Mouse (Mus musculus): ENCODE measurements around the gene Vkorc1. TPM values are rescaled to one million over a fixed set of nuclear protein-coding genes. Genes with fewer than 3 reads are reported as not detected.

The Vkorc1 gene
- polyA plus RNA-seq, 1 experiment from 2014 or later, result 152 TPM

GRCm38 (mm10) chr7:127874812-127875626, 20.4 kb downstream of the Vkorc1 start:
- ATAC-seq (replicated peaks; ENCODE audit: low FRiP score), result peak; percentile 48
- H3K27me3 ChIP-seq, result no peaks in the 10 kb centered on the region
- WGBS, result 3% methylated on average over 20 of the region's 20 CpGs

GRCm38 (mm10) chr7:127870136-127870821, 25.1 kb downstream of the Vkorc1 start:
- Histone ChIP-seq H3K9me3 (replicated peaks) (no peaks in the 10 kb centered on the region), H3K36me3 (peaks cover 59% of the 10 kb centered on the region), H3K4me2 (no peak overlapping the region), H3K27me3 (no peaks in the 10 kb centered on the region), H3K4me1 (peaks cover 17% of the 10 kb centered on the region), H3K4me3 (replicated peaks) (no peak overlapping the region), H3K27ac (no peak overlapping the region), H3K9ac (no peak overlapping the region)
- WGBS, result 85% methylated on average over 5 of the region's 5 CpGs
- ATAC-seq (replicated peaks; ENCODE audit: low FRiP score), result no peak

More at GRCm38 (mm10) chr7:127874812-127875626, 20.4 kb downstream of the Vkorc1 start:
- Histone ChIP-seq H3K9ac (peak overlapping the region; percentile 100), H3K4me3 (replicated peaks) (peak overlapping the region; percentile 98), H3K9me3 (replicated peaks) (no peaks in the 10 kb centered on the region), H3K4me2 (peak overlapping the region; percentile 82), H3K36me3 (peaks cover 50% of the 10 kb centered on the region), H3K27ac (peak overlapping the region; percentile 100), H3K4me1 (peaks cover 29% of the 10 kb centered on the region)

- Histone ChIP-seq H3K9me3 (replicated peaks) (no peaks in the 10 kb centered on the region), H3K36me3 (peaks cover 68% of the 10 kb centered on the region), H3K4me1 (peaks cover 13% of the 10 kb centered on the region), H3K9ac (no peak overlapping the region), H3K4me2 (no peak overlapping the region), H3K27me3 (no peaks in the 10 kb centered on the region), H3K27ac (peak overlapping the region; percentile 18; the same call in 1 of the 2 replicates), H3K4me3 (replicated peaks) (no peak overlapping the region)
- WGBS, result 74% methylated on average over 3 of the region's 3 CpGs
- no peak for ATAC-seq (replicated peaks; ENCODE audit: low FRiP score)
Observed at GRCm38 (mm10) chr7:127869149-127869810, 26.1 kb downstream of the Vkorc1 start.

GRCm38 (mm10) chr7:127867641-127868040, 27.8 kb downstream of the Vkorc1 start:
- Histone ChIP-seq H3K4me1 (no peaks in the 10 kb centered on the region), H3K4me3 (replicated peaks) (no peak overlapping the region), H3K9me3 (replicated peaks) (no peaks in the 10 kb centered on the region), H3K27ac (no peak overlapping the region), H3K4me2 (no peak overlapping the region), H3K27me3 (no peaks in the 10 kb centered on the region), H3K9ac (no peak overlapping the region), H3K36me3 (peaks cover 61% of the 10 kb centered on the region)
- no peak for ATAC-seq (replicated peaks; ENCODE audit: low FRiP score)
- WGBS, result 96% methylated on average over 18 of the region's 18 CpGs

GRCm38 (mm10) chr7:127866434-127866833, 29.0 kb downstream of the Vkorc1 start:
- H3K9me3 ChIP-seq (replicated peaks), result no peaks in the 10 kb centered on the region
- H3K9ac ChIP-seq, result no peak overlapping the region
- H3K27ac ChIP-seq, result no peak overlapping the region
- H3K27me3 ChIP-seq, result no peaks in the 10 kb centered on the region
- H3K4me3 ChIP-seq (replicated peaks), result no peak overlapping the region
- no peaks in the 10 kb centered on the region for H3K4me1 ChIP-seq
- peaks cover 53% of the 10 kb centered on the region for H3K36me3 ChIP-seq
- 91% methylated on average over 11 of the region's 12 CpGs for WGBS
- H3K4me2 ChIP-seq, result no peak overlapping the region
- 0 out of 2 replicates have a peak, but pooled peaks have one; percentile 46 for ATAC-seq (replicated peaks; ENCODE audit: low FRiP score)

GRCm38 (mm10) chr7:127858258-127858657, 37.2 kb downstream of the Vkorc1 start:
- no peaks in the 10 kb centered on the region for H3K9me3 ChIP-seq (replicated peaks)
- no peaks in the 10 kb centered on the region for H3K27me3 ChIP-seq
- no peak overlapping the region for H3K4me2 ChIP-seq
- no peak overlapping the region for H3K27ac ChIP-seq
- WGBS, result 88% methylated on average over 6 of the region's 6 CpGs
- H3K9ac ChIP-seq, result no peak overlapping the region
- H3K36me3 ChIP-seq, result no peaks in the 10 kb centered on the region
- no peaks in the 10 kb centered on the region for H3K4me1 ChIP-seq
- no peak overlapping the region for H3K4me3 ChIP-seq (replicated peaks)
- ATAC-seq (replicated peaks; ENCODE audit: low FRiP score), result no peak

GRCm38 (mm10) chr7:127850906-127851305, 44.5 kb downstream of the Vkorc1 start:
- H3K4me1 ChIP-seq, result no peaks in the 10 kb centered on the region
- H3K27me3 ChIP-seq, result no peaks in the 10 kb centered on the region
- no peak overlapping the region for H3K4me3 ChIP-seq (replicated peaks)
- no peak for ATAC-seq (replicated peaks; ENCODE audit: low FRiP score)
- WGBS, result 47% methylated on average over 5 of the region's 5 CpGs
- no peak overlapping the region for H3K4me2 ChIP-seq
- no peak overlapping the region for H3K27ac ChIP-seq
- no peaks in the 10 kb centered on the region for H3K9me3 ChIP-seq (replicated peaks)
- H3K36me3 ChIP-seq, result peaks cover 26% of the 10 kb centered on the region
- H3K9ac ChIP-seq, result no peak overlapping the region

- ATAC-seq (replicated peaks; ENCODE audit: low FRiP score), result no peak
- no peak overlapping the region for H3K4me2 ChIP-seq
Observed at GRCm38 (mm10) chr7:127849973-127850875, 45.2 kb downstream of the Vkorc1 start.

More at GRCm38 (mm10) chr7:127849973-127850875, 45.2 kb downstream of the Vkorc1 start:
- Histone ChIP-seq H3K27me3 (no peaks in the 10 kb centered on the region), H3K27ac (no peak overlapping the region), H3K9me3 (replicated peaks) (no peaks in the 10 kb centered on the region), H3K36me3 (peaks cover 33% of the 10 kb centered on the region), H3K4me1 (no peaks in the 10 kb centered on the region), H3K9ac (no peak overlapping the region), H3K4me3 (replicated peaks) (no peak overlapping the region)
- 78% methylated on average over 6 of the region's 6 CpGs for WGBS

Other genes with a start within 250 kb of the Vkorc1 start
- 64.2 and 66.8 TPM in 2 replicates for gene Bcl7c, start 186.7 kb downstream of the Vkorc1 start, polyA plus RNA-seq (2015; fragmentation: Nextera tagmentation; extraction: Ambion mirVana)
- gene Ctf1, start 182.9 kb downstream of the Vkorc1 start, polyA plus RNA-seq (2015; fragmentation: Nextera tagmentation; extraction: Ambion mirVana), result 15.3 and 16.5 TPM in 2 replicates
- 0.31 and 0.33 TPM in 2 replicates for gene Ctf2, start 163.5 kb downstream of the Vkorc1 start, polyA plus RNA-seq (2015; fragmentation: Nextera tagmentation; extraction: Ambion mirVana)
- 5.6 and 6.8 TPM in 2 replicates for gene Fbxl19, start 151.1 kb downstream of the Vkorc1 start, polyA plus RNA-seq (2015; fragmentation: Nextera tagmentation; extraction: Ambion mirVana)
- 25.1 and 26.7 TPM in 2 replicates for gene Orai3, start 125.8 kb downstream of the Vkorc1 start, polyA plus RNA-seq (2015; fragmentation: Nextera tagmentation; extraction: Ambion mirVana)
- 23.2 and 25.9 TPM in 2 replicates for gene Setd1a, start 118.9 kb downstream of the Vkorc1 start, polyA plus RNA-seq (2015; fragmentation: Nextera tagmentation; extraction: Ambion mirVana)
- gene Gm49388, start 110.0 kb downstream of the Vkorc1 start, polyA plus RNA-seq (2015; fragmentation: Nextera tagmentation; extraction: Ambion mirVana), result not detected in 2 replicates
- gene Hsd3b7, start 95.0 kb downstream of the Vkorc1 start, polyA plus RNA-seq (2015; fragmentation: Nextera tagmentation; extraction: Ambion mirVana), result 23.0 and 27.6 TPM in 2 replicates
- gene Stx4a, start 71.3 kb downstream of the Vkorc1 start, polyA plus RNA-seq (2015; fragmentation: Nextera tagmentation; extraction: Ambion mirVana), result 46.4 and 53.2 TPM in 2 replicates
- gene Stx1b, start 71.1 kb downstream of the Vkorc1 start, polyA plus RNA-seq (2015; fragmentation: Nextera tagmentation; extraction: Ambion mirVana), result 3.8 and 5.2 TPM in 2 replicates
- 11.8 and 13.7 TPM in 2 replicates for gene Zfp646, start 19.4 kb downstream of the Vkorc1 start, polyA plus RNA-seq (2015; fragmentation: Nextera tagmentation; extraction: Ambion mirVana)
- gene Zfp668, start 18.8 kb downstream of the Vkorc1 start, polyA plus RNA-seq (2015; fragmentation: Nextera tagmentation; extraction: Ambion mirVana), result 22.7 TPM in 2 replicates
- gene Prss53, start 4.6 kb downstream of the Vkorc1 start, polyA plus RNA-seq (2015; fragmentation: Nextera tagmentation; extraction: Ambion mirVana), result 2.2 and 2.7 TPM in 2 replicates
- gene Gm21974, start 163 bp downstream of the Vkorc1 start, polyA plus RNA-seq (2015; fragmentation: Nextera tagmentation; extraction: Ambion mirVana), result not detected in 2 replicates
- 120 and 140 TPM in 2 replicates for gene Bckdk, start 8.5 kb upstream of the Vkorc1 start, polyA plus RNA-seq (2015; fragmentation: Nextera tagmentation; extraction: Ambion mirVana)
- gene Kat8, start 16.9 kb upstream of the Vkorc1 start, polyA plus RNA-seq (2015; fragmentation: Nextera tagmentation; extraction: Ambion mirVana), result 41.8 and 43.5 TPM in 2 replicates
- 56.9 and 59.5 TPM in 2 replicates for gene Prss8, start 34.5 kb upstream of the Vkorc1 start, polyA plus RNA-seq (2015; fragmentation: Nextera tagmentation; extraction: Ambion mirVana)
- 11.5 and 12.4 TPM in 2 replicates for gene Prss36, start 51.1 kb upstream of the Vkorc1 start, polyA plus RNA-seq (2015; fragmentation: Nextera tagmentation; extraction: Ambion mirVana)
- gene Fus, start 71.8 kb upstream of the Vkorc1 start, polyA plus RNA-seq (2015; fragmentation: Nextera tagmentation; extraction: Ambion mirVana), result 421 and 440 TPM in 2 replicates
- gene Pycard, start 98.2 kb upstream of the Vkorc1 start, polyA plus RNA-seq (2015; fragmentation: Nextera tagmentation; extraction: Ambion mirVana), result 43.9 and 45.1 TPM in 2 replicates
- 0.31 and 0.60 TPM in 2 replicates for gene Trim72, start 108.3 kb upstream of the Vkorc1 start, polyA plus RNA-seq (2015; fragmentation: Nextera tagmentation; extraction: Ambion mirVana)
- gene Itgam, start 167.0 kb upstream of the Vkorc1 start, polyA plus RNA-seq (2015; fragmentation: Nextera tagmentation; extraction: Ambion mirVana), result 1.2 and 1.4 TPM in 2 replicates
- not detected in 2 replicates for gene Gm49368, start 167.1 kb upstream of the Vkorc1 start, polyA plus RNA-seq (2015; fragmentation: Nextera tagmentation; extraction: Ambion mirVana)
- 0.05 and 0.17 TPM in 2 replicates for gene Itgax, start 233.9 kb upstream of the Vkorc1 start, polyA plus RNA-seq (2015; fragmentation: Nextera tagmentation; extraction: Ambion mirVana)